Mouse (Mus musculus) bone marrow, adult 2 months (tissue): ENCODE results near the gene Jmjd1c. TPM values are rescaled to one million over a fixed set of nuclear protein-coding genes. Genes with fewer than 3 reads are reported as not detected.
A peak's percentile ranks its signal among the peaks of the same experiment; 100 is the strongest.

Experiments
- H3K27ac ChIP-seq: fragments of 200-500 bp; 2 replicates; pipeline ENCODE4 v1.5.1; 2012; ENCODE audit warnings: low read depth, mild to moderate bottlenecking, control low read depth, inconsistent platforms, low read length; ENCODE audit not compliant: control insufficient read depth, poor library complexity, insufficient read depth
- H3K4me1 ChIP-seq: fragments of 200-500 bp; 2 replicates; pipeline ENCODE4 v1.6.1; 2011; ENCODE audit warnings: low read length; ENCODE audit not compliant: control insufficient read depth, insufficient read depth
- H3K4me3 ChIP-seq: fragments of 200-500 bp; replicated peaks from 2 replicates; pipeline ENCODE3; 2011; ENCODE audit warnings: mild to moderate bottlenecking, low read depth, low read length, control low read depth; ENCODE audit not compliant: control insufficient read depth
- CTCF ChIP-seq: fragments of 200-500 bp; IDR thresholded peaks from 2 replicates; pipeline ENCODE4 v1.5.1; 2011; ENCODE audit warnings: low read length, control low read depth; ENCODE audit not compliant: control insufficient read depth, insufficient read depth
- POLR2A ChIP-seq: fragments of 200-500 bp; IDR thresholded peaks from 2 replicates; pipeline ENCODE4 v1.6.1; 2011; ENCODE audit warnings: low read depth, mild to moderate bottlenecking, control low read depth, low read length, borderline replicate concordance; ENCODE audit not compliant: control insufficient read depth
- WGBS: fragments of 180-500 bp; shearing (Covaris S2); methylation state at CpG from one replicate; pipeline ENCODE4 v1.1.7; 2018; 5-methylcytosine and 5-hydroxymethylcytosine counted together
- polyA plus RNA-seq: library from polyadenylated mRNA; stranded (reverse); fragments of >200 nt; gene quantifications from 2 replicates; pipeline ENCODE4 v1.2.4, GENCODE M21; 2011; ENCODE audit warnings: low replicate concordance; ENCODE audit not compliant: missing spikeins, insufficient read depth, insufficient read length

Jmjd1c gene
- polyA plus RNA-seq, 1 experiment: 18.0 TPM

DNA sequence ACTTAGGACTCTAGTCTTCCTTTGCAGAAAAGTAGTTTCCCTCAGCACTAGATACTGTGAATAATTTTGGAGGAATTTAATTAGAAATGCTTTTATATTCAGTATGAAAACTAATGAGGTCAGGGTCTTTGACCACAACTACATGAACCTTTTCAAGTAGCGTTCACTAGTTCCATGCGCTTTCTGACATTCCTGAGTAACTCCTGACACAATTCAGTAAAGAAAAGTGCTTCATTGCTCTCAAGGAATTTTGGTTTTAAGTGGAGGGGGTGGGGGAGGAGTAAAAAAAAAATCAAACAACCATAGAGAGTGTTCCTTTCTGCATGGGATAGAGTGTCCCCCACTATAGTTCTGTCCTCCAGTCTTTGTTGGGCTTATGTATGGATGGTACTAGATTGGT lies 24.7 kb downstream of the Jmjd1c start:
- 87% methylated on average over 2 of the region's 2 CpGs for WGBS

GRCm38 (mm10) chr10:67123756-67124155 lies 27.8 kb downstream of the Jmjd1c start:
- TF ChIP-seq POLR2A (no peak), CTCF (no peak)
- WGBS: 14% methylated on average over 2 of the region's 2 CpGs
- Histone ChIP-seq H3K27ac (no peak overlapping the region), H3K4me1 (peaks cover 1% of the 10 kb centered on the region; the same call in 1 of the 2 replicates), H3K4me3 (no peak overlapping the region)

More for the DNA sequence above, 24.7 kb downstream of the Jmjd1c start:
- Histone ChIP-seq H3K27ac (no peak overlapping the region), H3K4me3 (no peak overlapping the region), H3K4me1 (peaks cover 1% of the 10 kb centered on the region; the same call in 1 of the 2 replicates)
- TF ChIP-seq CTCF (no peak), POLR2A (no peak)

DNA sequence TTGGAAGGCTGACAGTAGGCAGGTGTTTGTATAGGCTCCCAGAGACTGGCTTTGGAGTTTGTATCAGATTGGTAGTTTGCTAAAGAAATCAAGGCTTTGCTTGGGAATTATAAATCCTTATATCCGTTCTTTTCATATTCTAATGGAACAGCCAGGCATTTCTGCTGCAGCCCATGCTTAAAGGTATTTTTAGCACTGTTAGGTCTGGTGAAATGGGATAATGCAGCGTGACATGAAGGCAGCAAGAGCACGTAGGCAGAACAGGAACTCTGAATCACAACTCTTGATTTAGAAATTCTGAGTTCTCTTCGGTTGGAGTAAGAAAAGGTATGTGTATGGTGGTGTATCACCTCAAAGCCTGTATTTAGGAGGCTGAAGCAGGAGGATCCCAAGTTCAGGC lies 28.2 kb downstream of the Jmjd1c start:
- H3K4me3 ChIP-seq: no peak overlapping the region
- peaks cover 1% of the 10 kb centered on the region; the same call in 1 of the 2 replicates for H3K4me1 ChIP-seq
- 41% methylated on average over 4 of the region's 4 CpGs for WGBS
- no peak for TF ChIP-seq POLR2A
- TF ChIP-seq CTCF: no peak
- H3K27ac ChIP-seq: no peak overlapping the region

DNA sequence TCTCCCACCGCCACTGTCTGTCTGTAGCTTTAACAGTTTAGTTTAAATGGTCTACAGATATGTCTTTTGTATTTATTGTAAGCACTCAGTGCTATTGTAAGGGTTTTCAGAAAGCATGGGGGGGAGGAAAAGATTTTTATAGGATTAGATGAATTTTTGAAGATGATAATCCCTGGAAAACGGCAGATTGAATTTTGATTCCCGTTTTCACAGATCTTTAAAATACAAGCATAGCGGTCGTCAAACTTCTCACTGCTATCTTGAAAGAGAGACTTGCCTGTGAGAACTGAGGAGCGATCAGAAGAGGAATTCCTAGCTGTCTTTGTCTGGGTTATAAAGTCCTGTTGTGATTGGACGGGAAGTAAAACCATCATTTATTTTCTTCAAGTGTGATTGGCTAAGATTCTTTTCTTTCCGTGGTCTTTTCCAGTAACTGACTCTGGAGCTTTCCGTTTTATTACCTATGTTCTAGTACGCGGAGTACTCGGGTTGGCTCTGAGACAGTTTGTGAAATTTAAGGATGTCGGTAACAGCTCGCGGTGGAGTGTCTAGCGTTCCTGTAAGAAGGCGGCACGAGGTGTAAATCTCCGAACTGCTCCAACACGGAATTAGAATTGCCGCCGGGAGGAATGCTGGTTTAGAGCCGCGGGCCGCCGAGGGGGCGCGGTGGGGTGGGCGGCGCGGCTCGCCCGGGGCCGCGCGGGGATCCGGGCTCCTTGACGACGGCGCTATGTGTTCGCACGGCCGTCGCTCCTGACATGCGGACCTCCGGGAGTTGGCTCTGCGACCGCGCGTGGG lies 30.3 kb downstream of the Jmjd1c start:
- peaks cover 1% of the 10 kb centered on the region; the same call in 1 of the 2 replicates for H3K4me1 ChIP-seq

DNA sequence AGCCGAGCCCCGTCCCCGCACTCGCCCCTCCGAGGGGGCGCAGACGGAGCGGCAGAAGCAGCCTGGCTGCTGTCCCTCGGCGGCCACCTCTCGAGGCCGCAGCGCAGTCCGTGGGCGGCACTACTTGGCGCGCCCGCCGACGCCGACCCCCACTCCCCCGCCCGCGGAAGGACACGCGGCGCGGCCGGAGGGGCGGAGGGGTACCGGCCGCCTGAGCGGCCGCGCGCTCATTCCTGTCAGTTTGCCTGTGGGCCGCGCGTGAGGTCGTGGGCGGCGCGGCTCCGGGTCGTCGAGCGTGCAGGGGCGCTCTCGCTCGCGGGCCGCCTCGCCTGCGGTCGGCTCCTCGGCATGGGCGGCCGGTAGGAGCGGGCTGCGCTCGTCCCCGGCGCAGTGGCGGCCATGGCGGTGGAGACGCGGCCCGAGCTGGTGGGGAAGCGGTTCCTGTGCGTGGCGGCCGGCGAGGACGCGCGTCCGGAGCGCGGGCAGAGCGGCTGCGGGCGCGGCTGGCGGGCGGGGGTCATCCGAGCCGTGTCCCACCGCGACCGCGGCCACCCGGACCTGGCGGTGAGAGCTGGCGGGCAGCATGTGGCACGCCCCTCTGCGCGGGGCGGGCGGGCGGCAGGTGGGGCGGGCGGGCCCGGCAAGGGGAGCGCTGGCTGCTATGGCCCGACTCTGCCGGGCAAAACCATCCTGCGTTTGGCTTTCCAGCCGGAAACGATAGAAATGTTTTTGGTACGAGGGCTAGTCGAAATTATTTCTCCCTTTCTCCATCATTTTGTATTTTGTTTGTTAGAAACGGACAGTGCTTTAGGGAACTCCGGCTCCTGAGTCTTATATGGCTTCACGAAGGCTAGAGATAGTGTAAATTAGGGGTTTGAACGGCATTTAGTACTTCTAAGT lies 31.2 kb downstream of the Jmjd1c start:
- Histone ChIP-seq H3K4me1 (peaks cover 1% of the 10 kb centered on the region; the same call in 1 of the 2 replicates), H3K4me3 (peak overlapping the region; percentile 61), H3K27ac (peak overlapping the region; percentile 48; the same call in 1 of the 2 replicates)
- WGBS: under 1% methylated on average over 109 of the region's 115 CpGs
- no peak for TF ChIP-seq POLR2A
- no peak for TF ChIP-seq CTCF

More for the DNA sequence above, 30.3 kb downstream of the Jmjd1c start:
- H3K4me3 ChIP-seq: peak overlapping the region; percentile 61
- 7% methylated on average over 50 of the region's 50 CpGs for WGBS
- peak overlapping the region; percentile 48; the same call in 1 of the 2 replicates for H3K27ac ChIP-seq
- TF ChIP-seq CTCF (no peak), POLR2A (no peak)

GRCm38 (mm10) chr10:67129531-67129930 lies 33.6 kb downstream of the Jmjd1c start:
- Histone ChIP-seq H3K27ac (no peak overlapping the region), H3K4me3 (no peak overlapping the region), H3K4me1 (peaks cover 1% of the 10 kb centered on the region; the same call in 1 of the 2 replicates)
- WGBS: 67% methylated on average over 1 of the region's 1 CpGs
- no peak for TF ChIP-seq POLR2A
- no peak for TF ChIP-seq CTCF

DNA sequence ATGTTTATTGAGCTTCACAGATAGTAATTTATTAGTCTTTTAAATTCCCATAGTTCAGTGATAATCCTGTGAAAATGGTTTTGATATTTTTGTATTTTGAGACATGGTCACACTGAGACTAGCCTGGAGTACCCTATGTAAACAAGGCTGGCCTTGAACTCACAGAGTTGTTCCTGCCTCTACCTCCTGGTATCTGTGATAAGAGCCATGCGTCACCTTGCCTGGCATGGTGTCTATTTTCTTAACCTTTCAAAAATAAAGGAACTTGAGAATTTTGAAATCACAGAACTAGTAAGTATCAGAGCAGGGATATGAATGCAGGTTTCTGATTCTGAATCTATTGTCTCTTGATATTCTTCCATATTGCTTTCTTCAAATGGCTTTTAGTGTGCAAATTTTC lies 35.8 kb downstream of the Jmjd1c start:
- WGBS: 53% methylated on average over 1 of the region's 1 CpGs
- TF ChIP-seq CTCF (no peak), POLR2A (no peak)
- Histone ChIP-seq H3K4me3 (no peak overlapping the region), H3K27ac (no peak overlapping the region), H3K4me1 (no peaks in the 10 kb centered on the region)

GRCm38 (mm10) chr10:67134322-67134721 lies 38.4 kb downstream of the Jmjd1c start:
- no peak overlapping the region for H3K4me3 ChIP-seq
- no peak for TF ChIP-seq CTCF
- no peak for TF ChIP-seq POLR2A
- H3K4me1 ChIP-seq: no peaks in the 10 kb centered on the region; the same call in 1 of the 2 replicates
- 87% methylated on average over 2 of the region's 2 CpGs for WGBS
- H3K27ac ChIP-seq: no peak overlapping the region
